Mouse (Mus musculus) fat pad, adult 2 months (tissue): ENCODE data around the gene Il4ra.

Source experiments
- DNase-seq: peaks from one replicate; pipeline ENCODE4 v3.0.0-alpha.2; 2011; ENCODE audit warnings: low read depth, low spot score; ENCODE audit errors: extremely low read depth

The Il4ra gene

DNA sequence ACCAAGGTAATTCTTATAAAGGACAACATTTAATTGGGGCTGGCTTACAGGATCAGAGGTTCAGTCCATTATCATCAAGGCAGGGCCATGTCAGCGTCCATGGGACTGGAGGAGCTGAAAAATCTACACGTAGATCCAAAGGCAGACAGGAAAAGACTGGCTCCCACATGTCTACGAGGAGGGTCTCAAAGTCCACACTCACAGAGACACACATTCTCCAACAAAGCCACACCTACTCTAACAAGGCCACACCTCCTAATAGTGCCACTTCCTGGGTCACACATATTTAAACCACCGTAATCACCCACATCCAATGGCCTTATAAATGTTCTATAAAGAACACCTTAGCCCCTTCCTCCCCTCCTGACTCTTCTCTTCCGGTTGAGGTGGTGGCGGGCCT is 5.2 kb upstream of the Il4ra start:
- DNase-seq, result no peak

DNA sequence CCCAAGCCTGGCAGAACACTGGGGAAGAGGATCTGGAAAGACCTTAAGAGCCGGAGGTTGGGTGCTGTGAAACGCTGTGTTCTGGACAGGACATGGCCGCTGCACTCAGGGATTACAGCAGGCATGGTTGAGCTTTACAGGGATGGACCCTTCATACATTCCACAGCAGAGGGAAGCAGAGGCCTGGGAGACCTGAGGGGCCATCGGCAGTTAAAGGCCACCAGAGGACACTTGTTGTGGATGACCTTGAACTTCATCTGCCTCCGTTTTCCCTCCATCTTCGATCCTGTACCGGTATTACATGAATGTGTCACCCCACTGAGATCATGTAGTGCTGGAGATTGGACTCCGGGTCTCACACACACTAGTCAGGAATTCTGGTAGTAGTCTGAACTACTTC is 2.0 kb upstream of the Il4ra start:
- DNase-seq, result no peak

DNA sequence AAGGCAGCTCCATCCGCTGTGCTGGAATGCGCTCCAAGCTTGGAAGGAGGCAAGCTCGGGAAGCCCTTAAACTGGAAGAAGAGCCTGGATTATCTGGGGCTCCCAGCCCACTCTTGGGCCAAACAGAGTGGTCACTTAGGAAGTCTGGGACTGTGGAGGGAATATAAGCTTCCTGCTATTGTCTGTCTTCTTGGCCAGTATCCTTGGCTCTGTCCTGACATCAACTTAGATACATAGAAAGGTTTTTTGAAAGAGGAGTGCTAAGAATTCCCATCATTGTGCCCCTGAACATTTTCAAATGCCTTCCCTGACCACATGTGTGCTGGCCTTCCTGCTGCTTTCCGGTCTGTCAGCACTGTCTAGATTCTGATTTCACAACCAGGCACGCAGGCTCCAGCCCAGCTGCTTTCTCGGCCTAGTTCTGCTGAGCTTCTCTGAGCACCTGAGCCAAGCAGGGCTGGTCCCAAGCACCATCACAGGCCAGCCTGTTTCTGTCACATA is 989 bp upstream of the Il4ra start:
- DNase-seq, result no peak

DNA sequence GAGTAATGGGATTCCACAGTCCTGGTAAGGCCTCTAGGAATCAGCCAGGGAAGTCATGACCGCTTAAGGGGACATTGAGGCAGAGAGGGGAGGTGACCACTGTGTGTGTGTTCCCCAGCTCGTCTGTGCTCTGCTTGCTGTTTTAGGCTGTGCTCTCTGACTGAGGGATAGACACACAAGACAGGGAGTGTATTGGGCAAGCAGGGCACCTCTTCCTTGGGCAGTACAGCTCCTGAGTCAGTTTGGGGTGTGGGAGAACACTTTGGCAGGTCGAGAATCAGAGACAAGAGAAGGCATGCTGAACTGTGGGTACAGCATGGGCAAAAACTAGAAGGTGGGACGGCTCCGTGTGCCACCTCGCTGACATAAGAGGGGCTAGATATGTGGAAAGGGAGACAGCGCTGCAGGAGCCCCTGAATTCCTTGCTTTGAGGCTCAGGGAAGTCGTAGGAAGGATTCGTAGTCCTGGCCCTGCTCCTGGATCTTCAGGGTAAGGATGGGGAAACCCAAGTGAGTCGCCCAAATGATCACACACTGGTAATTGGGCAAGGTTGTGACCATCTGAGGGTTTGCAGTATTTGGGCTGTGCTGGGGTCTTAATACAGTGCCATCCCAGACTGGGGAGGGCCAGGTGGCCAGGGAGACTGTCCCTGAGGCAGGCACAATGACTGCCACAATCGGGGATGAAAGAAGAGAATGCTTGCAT is 1.1 kb downstream of the Il4ra start:
- no peak for DNase-seq

DNA sequence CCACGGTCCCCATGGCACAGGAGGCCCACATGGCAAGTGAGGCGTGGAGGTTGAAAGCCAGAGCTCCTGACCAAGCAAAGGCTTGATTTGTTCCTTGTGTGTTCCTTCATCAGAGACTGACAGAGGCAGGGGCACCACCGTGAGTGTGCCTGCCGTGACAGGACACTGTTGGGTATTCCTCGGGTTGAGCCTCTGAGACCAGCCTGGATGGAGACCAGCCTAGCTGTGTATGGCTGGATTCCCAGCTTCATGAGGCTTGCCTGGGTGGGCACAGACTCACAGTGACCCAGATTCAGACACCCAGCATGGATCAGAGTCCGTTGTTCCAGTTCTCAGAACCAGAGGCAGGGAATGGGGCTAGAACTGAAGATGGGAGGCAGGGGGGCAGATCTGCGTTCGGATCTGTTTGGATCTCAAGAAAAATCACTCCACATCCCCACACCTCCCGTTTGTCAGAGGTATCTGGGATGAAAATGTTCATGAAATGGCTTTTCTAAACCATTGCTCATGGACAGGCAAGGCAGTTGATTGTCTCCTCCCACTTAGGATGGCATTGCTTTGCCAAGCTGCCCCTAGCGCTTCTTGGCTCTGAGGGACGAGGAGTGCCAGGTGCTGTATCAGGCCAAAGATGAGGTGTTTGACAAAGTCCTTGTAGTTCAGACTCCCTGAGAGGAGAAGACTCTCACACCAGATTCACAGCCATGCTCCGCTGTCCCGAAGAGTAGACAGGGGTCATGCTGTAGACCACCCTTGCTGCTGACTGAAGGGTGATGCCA is 1.9 kb downstream of the Il4ra start:
- DNase-seq, result no peak

DNA sequence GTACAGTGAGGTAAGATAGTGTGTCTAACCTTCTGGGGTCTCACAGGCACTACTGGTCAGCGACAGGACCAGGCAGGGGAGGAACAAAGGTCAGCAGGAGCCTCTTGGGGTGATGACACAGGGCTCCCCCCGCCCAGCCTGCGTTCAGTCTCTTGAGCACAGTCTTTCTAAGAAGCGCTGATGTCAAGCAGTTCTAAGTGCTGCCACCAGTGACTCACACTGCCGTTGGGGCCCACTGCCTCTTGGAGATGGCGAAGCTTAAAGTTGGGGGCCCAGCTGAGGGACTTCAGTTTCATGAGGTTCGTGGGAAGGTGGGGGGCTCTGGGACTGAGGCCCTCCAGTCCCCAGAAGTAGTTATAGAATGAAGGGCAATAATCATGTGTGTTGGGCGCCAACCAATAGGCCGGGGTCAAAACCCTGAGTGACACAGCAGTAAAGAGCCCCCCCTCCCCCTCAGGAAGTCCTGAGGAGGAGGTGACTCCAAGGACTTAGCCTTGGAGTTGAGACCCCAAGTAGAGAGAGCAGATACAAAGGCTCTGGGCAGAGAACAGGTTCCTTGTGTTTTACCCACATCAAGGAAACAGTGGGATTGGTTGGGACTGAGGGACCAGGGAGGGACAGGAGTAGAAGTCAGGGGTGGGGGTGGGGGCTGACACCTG is 2.7 kb downstream of the Il4ra start:
- DNase-seq, result no peak

DNA sequence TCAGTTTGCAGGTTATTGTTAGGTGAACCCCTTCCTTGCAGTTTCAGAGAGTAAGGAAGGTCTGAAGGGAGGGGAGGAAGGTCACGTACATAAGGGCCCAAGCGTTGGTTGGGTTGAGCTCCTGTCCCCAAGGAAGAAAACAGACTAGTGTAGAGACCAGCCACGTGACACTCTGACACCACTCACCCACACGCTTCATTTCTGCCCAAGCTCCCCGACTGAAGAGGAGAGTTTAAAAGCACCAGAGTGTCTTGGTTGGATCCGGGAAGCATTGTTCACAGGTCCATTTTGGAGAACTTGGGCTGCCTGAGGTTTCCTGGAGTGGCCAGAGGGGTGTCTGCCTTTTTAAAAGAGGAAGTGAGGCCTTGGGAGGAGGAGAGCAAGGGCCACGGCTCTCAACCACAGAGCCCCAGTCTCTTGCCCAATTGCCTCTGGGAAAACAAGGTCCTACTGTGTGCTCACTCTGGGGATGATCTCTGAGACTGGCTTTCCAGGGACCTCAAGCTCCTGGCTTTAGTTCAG is 3.5 kb downstream of the Il4ra start:
- no peak for DNase-seq

DNA sequence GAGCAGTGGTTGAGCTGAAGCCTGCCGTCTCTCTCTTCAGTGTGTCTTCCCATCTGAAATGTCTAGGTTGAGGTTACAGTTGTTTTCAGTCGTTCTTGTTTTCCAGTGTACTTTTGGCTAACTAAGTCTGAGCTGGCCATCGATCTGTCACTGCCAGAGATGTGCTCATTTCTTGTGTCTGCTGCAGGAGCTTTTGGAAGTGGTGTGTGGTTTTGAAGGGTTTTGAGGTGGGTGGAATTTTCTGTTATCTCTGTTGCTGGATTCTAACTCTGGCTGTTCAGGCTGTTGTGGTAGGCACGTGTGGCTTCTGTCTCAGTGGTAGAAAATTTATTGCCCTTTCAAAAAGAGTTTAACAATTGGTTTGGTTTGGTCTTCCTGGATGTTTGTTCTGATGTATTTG is 4.2 kb downstream of the Il4ra start:
- no peak for DNase-seq

DNA sequence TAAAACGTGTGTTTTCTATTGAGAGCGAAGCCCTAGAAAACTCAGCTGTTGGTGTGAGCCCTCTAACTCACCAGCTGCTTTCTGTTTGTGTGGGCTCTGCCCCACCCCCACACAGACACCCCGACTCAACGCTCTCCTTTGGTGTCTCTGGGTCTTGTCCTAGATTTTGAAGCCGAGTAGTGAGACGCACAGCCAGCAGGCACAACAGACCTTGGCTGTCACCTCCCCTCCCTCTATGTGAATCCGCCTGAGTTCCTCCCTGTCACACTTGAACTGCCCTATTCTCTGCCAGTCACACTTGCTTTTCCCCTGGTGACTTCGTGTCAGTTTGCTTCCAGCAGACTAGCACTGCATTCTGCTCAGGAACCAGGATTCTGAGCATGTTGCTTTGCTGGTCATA is 4.9 kb downstream of the Il4ra start:
- DNase-seq, result no peak

DNA sequence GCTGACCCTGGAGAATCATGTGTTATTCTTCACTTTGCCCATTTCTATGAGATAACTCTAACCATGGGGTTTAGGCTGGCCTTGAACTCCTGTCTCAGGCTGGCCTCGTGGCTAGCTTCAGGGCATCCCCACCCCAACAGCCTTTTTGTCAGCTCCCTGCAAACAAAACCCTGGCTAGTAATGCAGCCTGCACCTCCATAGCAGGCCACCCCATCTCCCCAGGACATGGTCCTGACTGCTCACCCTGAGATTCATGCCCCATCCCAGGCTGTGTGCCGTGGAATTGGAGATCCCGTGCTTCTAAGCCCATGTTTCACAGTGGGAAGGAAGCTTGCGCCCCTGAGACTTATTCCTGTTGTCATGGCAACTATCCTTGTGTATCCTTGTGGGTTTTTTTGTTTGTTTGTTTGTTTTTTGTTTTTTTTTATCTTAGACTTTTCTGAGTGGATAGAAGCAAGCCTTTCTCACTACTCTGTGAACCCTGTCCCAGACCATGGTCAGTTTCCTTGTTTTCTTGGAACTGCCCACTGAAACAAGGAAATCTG is 6.6 kb downstream of the Il4ra start:
- no peak for DNase-seq

DNA sequence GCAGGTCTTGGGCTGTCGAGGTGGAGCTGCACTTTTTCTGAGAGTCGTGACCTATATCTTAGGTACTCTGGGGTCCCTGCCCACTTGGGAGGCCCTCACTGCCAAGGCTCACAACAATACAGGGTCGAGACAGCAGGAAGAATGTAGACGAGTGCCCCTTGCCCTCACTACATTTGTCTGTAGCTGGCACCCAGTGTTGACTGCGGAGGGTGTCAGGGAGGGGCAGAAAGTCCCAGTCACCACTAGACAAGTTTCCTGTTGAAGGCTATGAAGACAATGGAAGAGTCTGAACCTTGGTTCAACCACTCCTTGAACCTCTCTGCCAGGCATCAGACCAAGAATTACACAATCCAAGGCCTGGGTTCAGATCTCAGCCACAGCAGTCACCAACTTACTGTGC is 7.1 kb downstream of the Il4ra start:
- DNase-seq, result no peak

DNA sequence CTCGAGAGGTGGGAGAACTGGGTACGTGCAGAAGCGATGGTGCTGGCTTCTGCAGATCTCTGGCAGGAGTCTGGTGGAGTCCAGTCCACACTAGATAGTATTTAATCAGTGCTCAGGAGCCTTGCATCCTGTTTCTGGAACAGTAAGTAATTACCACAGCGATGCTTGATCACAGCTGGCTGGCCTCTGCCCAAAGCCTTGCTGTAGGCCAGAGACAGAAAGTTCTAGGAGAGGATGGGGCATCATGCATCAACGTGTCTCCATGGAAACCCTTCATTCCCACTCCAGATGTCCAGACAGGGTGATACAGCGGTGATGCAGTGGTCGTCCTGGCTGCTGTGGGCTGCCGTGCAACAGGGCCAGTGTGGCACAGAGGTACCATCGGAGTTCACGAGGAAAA is 7.6 kb downstream of the Il4ra start:
- no peak for DNase-seq

DNA sequence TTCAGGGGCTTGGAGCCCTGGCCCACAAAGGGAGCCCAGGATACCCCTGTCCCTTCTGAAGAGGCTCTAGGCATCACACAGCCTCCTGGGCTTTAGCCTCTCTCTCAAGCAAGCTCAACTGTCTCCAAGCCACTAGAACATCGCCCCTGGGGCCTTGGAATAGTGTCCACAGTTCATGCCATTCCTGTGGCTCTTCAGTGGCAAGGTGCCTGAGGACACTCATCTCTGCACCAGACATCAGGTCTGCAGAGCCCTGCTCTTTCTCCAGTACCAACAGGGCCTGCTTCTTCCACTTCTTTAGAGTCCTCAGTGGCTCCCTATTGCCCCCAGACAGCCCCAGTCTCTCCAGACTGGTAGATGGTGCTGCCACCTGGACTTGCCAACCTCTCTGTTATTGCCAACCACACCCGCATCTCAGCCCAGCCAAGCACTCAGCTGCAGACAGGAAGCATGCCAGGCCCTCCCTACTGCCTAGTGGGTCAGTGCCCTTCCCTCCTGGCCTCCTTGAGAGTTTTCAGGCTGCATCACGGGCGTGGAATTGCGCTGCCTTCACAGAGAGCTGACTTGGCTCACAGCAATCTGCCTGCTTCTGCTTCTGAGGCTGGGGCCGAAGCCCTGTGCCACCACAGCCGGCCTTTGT is 8.3 kb downstream of the Il4ra start:
- DNase-seq, result no peak

DNA sequence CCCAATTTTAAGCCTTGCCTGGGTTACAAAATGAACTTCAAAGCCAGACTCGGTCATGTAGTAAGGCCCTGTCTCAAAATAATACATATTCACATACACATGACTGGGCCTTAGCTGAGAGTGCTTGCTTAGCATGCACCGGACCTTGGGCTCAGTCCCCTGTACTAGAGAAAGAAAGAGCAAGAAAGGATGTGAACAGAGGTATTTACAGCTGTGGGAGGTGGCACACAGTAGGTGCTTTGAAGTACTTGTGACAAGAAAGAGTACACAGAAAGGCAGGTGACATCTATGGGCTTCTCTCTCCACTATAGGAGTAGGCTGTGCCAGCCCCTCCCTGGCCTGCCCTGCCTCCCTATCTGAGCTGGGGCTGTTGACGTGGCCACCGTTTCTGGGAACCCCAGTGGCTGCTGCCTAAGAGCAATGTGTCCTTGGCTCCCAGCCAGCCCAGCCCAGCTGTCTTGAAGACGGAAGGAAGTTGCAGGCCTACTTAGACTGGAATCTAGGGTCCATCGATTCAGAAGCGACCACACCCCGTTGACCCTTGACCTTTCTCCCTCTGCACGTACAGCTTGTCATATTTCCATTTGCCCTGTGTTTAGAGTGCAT is 9.3 kb downstream of the Il4ra start:
- no peak for DNase-seq

DNA sequence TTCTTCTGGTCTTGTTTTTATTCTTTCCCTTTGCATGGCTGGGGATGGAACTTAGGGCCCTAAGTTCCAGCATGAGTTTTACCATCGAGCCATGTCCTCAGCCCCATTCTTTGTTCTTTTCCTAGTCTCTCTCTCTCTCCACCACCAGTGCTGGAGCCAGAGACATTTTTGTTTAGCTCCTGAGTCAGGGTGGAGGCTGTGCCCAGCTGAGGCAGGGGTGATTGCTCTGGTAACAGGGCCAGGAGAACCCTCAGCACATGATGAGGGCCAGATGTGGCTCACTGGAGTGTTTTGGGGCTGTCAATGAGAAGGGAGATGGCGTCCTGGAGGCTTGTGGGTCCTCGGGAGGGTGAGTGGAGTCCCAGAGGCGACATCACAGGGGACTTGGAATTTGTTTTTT is 10.5 kb downstream of the Il4ra start:
- no peak for DNase-seq

DNA sequence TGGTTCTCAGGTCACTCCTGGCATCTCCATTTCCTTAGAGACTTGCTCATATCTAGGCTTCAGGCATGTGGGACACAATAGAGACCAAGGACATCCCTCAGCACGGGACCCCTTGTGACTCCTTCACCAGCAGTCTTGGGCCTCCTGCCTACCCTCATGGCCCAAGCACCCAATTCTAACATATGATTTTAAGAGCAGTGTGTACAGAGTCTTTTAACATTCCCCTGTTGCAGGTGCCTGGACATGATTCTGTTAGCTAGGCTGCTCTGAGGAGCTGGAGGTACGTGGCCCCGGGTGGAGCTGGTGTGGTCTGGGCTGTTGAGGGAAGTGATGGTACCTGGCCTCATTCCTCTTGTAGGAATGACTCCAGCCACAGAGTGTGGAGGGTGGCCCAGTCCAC is 11.2 kb downstream of the Il4ra start:
- no peak for DNase-seq

DNA sequence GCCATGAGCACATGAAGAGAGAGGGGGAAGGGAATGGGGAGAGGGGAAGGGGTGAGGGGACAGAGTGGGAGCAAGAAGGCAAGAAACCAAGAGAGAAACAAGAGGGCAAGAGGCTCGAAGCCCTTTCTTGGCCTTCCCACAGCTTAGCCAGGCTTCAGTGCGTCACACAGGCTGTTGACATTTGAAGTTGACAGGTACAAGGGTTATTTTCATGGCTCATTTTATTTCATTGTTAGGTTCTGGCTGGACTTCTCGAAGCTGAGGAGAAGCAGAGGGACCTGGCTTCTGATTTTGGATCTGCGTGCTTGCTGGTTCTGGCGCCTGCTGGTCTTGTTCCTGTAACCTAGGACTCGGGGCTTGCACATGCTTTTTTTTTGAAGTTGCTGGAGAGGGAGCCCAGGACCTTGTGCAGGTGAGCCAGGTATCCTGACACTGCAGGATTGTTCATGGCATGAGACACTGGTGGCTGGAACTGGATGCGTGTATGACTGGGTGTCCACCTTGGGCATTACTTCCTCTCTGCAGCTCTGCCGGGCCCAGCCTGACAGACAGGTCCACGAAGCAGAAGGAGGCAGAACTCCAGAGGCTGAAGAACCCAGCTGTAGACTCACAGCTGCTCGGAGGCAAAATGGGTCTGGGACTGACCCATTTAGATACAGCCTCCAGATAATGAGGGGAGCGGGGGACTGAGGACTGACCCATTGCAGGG is 12.6 kb downstream of the Il4ra start:
- no peak for DNase-seq

DNA sequence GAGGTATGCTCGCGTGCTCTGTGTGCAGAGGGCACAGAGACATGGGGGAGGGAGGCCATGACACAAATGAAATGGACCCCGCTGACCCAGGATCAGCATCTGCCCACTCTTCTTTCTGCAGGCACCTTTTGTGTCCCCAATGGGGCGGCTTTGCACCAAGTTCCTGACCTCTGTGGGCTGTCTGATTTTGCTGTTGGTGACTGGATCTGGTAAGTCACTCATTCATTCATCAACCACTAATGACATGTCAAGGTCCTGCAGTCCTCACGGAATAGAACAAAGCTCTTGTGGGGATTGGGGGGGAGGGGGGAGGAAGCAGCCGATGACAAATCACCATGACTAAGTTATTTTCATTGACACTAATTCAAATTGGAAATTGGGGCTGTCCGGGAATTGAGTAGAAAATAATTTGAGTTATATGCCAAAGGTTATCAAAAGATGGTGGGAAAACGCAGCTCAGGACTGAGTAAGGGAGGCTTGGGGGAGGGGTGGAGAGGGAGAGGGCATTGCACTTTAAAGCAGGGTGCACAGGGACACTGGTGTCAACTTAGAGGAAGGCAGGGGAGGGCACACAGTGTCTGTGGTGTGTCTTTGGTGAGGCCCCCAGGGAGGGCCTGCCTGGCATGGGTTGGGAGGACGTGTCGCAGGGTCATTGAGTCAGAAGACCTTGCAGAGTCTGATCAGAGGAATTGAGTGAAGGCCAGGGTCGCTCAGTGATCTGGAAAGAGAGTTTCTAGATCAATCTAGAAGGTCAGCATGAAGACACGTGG is 13.8 kb downstream of the Il4ra start:
- no peak for DNase-seq

DNA sequence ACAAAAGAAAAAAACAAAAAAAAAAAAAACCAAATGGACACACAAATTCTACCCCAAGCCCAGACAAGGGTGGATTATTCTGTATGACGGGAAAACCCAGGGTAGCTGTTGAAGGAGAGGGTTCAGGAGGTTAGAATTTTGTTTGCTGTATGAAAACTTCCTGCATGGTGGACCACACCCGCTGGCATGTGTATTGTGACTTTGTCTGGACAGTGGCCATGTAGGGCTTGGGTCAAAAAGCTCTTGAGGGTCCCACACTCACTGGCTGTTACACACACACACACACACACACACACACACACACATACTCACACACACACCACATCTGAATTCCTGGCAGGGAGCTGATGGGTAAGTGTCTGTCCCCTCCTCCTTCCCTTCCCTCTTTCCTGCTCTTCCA is 14.5 kb downstream of the Il4ra start:
- no peak for DNase-seq
